Mouse (Mus musculus) C2C12 (cell line): Measurements from ENCODE around the gene Elf5.

Source experiments
- CEBPB ChIP-seq: IDR thresholded peaks from one replicate; pipeline ENCODE4 v1.6.1; 2011; ENCODE audit warnings: low read depth, mild to moderate bottlenecking, control low read depth, moderate library complexity
- CTCF ChIP-seq: IDR thresholded peaks from one replicate; pipeline ENCODE4 v1.5.1; 2011; ENCODE audit not compliant: control insufficient read depth, insufficient read depth, insufficient read length
- MAX ChIP-seq: IDR thresholded peaks from one replicate; pipeline ENCODE4 v1.6.1; 2011; ENCODE audit warnings: mild to moderate bottlenecking, control low read depth
- MYOD1 ChIP-seq: IDR thresholded peaks from one replicate; pipeline ENCODE4 v1.6.1; 2011; ENCODE audit warnings: low read depth; ENCODE audit not compliant: control insufficient read depth, insufficient read length
- MYOG ChIP-seq: IDR thresholded peaks from one replicate; pipeline ENCODE4 v1.6.1; 2011; ENCODE audit not compliant: control insufficient read depth, insufficient read length; ENCODE audit errors: extremely low read depth
- USF1 ChIP-seq: IDR thresholded peaks from one replicate; pipeline ENCODE4 v1.6.1; 2011; ENCODE audit warnings: low read depth, mild to moderate bottlenecking, control low read depth, moderate library complexity

GRCm38 (mm10) chr2:103372541-103372940 lies 38.9 kb upstream of the Elf5 start:
- TF ChIP-seq CTCF = no peak
- TF ChIP-seq USF1 = no peak
- no peak for TF ChIP-seq MAX
- no peak for TF ChIP-seq CEBPB
- no peak for TF ChIP-seq MYOD1
- TF ChIP-seq MYOG = no peak
